8 mouse cellular contexts compared by ENCODE assay signal in genomic region chr4:120974711-120975427, GRCm38 (mm10). TPM values are rescaled to one million over a fixed set of nuclear protein-coding genes. Genes with fewer than 3 reads are reported as not detected.
A peak's percentile ranks its signal among the peaks of the same experiment; 100 is the strongest.
DNase-seq lines count a peak whose midpoint lies in the region; ATAC-seq lines count a peak whose summit lies in the region.

No protein-coding gene starts in this region.

- DNase-seq in cerebellum, adult 11-12 months = peak; percentile 53
- no peak for DNase-seq in cerebellum, postnatal 4 days (ENCODE audit: low spot score in 2 of 2)
- DNase-seq in 3134 (ENCODE audit: extremely low read depth, insufficient read length, low spot score) = peak; percentile 33
- DNase-seq in cerebellum, adult 9-10 months = peak; percentile 72
- peak; percentile 28 for DNase-seq in lung, postnatal 10 days
- no peak for DNase-seq in frontal cortex, postnatal 10 days (ENCODE audit: low spot score in 2 of 2)
- no peak for DNase-seq in frontal cortex, postnatal 14 days (ENCODE audit: low spot score in 2 of 2)

- ATAC-seq in erythroblast, adult 5-6 weeks (replicated peaks; ENCODE audit: low FRiP score, poor library complexity, severe bottlenecking) = no peak

RNA-seq across cellular contexts. Expression of gene Zfp69, which starts 23.4 kb away (rescaled TPM):
- total RNA-seq in erythroblast, adult 5-6 weeks (2015; ENCODE audit: low replicate concordance) = 0.77 TPM in 1 of 2 replicates, not detected in the other
- total RNA-seq in erythroblast, adult 5-6 weeks (2017; ENCODE audit: low replicate concordance) = 2.4 and 6.4 TPM in 2 replicates

RNA-seq across cellular contexts. Expression of gene Smap2, which starts 42.2 kb away (rescaled TPM):
- 29.4 and 36.4 TPM in 2 replicates for total RNA-seq in erythroblast, adult 5-6 weeks (2015; ENCODE audit: low replicate concordance)
- total RNA-seq in erythroblast, adult 5-6 weeks (2017; ENCODE audit: low replicate concordance) = 25.5 and 27.3 TPM in 2 replicates

RNA-seq across cellular contexts. Expression of gene Exo5, which starts 50.1 kb away (rescaled TPM):
- 7.5 and 21.1 TPM in 2 replicates for total RNA-seq in erythroblast, adult 5-6 weeks (2015; ENCODE audit: low replicate concordance)
- total RNA-seq in erythroblast, adult 5-6 weeks (2017; ENCODE audit: low replicate concordance) = 1.7 and 4.1 TPM in 2 replicates

Comparison
In these comparisons a context has a peak if more than half of its experiments do, and no peak if none do; other contexts are left out.
1. DNase-seq: peak in cerebellum, adult 11-12 months (single experiment), 3134 (single experiment), cerebellum, adult 9-10 months (single experiment) and lung, postnatal 10 days (single experiment); none in cerebellum, postnatal 4 days (0 of 2), frontal cortex, postnatal 10 days (0 of 2) and frontal cortex, postnatal 14 days (0 of 2).